Mouse (Mus musculus) embryonic facial prominence, embryonic 12.5 days (tissue): ENCODE results near the gene Dnajb3. TPM values are rescaled to one million over a fixed set of nuclear protein-coding genes. Genes with fewer than 3 reads are reported as not detected.
"Not testable (repeated sequence)": the region's sequence is repeated elsewhere in the genome, so short reads cannot be mapped to it uniquely, and the experiment has no call there.

Source experiments
- ATAC-seq: fragments of 200-750 bp; cut with Nextera tagmentation; 2 replicates; pipeline ENCODE4 v1.8.0; 2017; ENCODE audit not compliant: insufficient number of reproducible peaks, insufficient read depth, low FRiP score, low TSS enrichment
- H3K27ac ChIP-seq: fragments of 300-500 bp; sonication (generic); 2 replicates; pipeline ENCODE4 v1.5.1; 2016; ENCODE audit warnings: mild to moderate bottlenecking
- H3K27me3 ChIP-seq: fragments of 300-500 bp; sonication (generic); 2 replicates; pipeline ENCODE4 v1.6.1; 2016; ENCODE audit warnings: mild to moderate bottlenecking, moderate library complexity
- H3K36me3 ChIP-seq: fragments of 300-500 bp; sonication (generic); 2 replicates; pipeline ENCODE4 v1.6.1; 2016; ENCODE audit warnings: mild to moderate bottlenecking
- H3K4me1 ChIP-seq: fragments of 300-500 bp; sonication (generic); 2 replicates; pipeline ENCODE4 v1.6.1; 2016
- H3K4me2 ChIP-seq: fragments of 300-500 bp; sonication (generic); replicated peaks from 2 replicates; pipeline ENCODE4 v1.6.1; 2016; ENCODE audit warnings: mild to moderate bottlenecking, moderate library complexity
- H3K4me3 ChIP-seq: fragments of 300-500 bp; sonication (generic); 2 replicates; pipeline ENCODE4 v1.5.1; 2016; ENCODE audit warnings: mild to moderate bottlenecking
- H3K9ac ChIP-seq: fragments of 300-500 bp; sonication (generic); 2 replicates; pipeline ENCODE4 v1.6.1; 2016; ENCODE audit warnings: mild to moderate bottlenecking, moderate library complexity
- H3K9me3 ChIP-seq: fragments of 300-500 bp; sonication (generic); 2 replicates; pipeline ENCODE4 v1.6.1; 2016; ENCODE audit warnings: mild to moderate bottlenecking, moderate library complexity
- WGBS: fragments of 180-500 bp; shearing (Covaris S2); methylation state at CpG from one replicate; pipeline ENCODE4 v1.1.7; 2016; 5-methylcytosine and 5-hydroxymethylcytosine counted together
- polyA plus RNA-seq: library from polyadenylated mRNA; unstranded; fragments of >200 nt; fragmentation: Nextera tagmentation; extraction: Ambion mirVana; gene quantifications from 2 replicates; pipeline ENCODE4 v1.2.1, GENCODE M21; 2016

Dnajb3 gene
- polyA plus RNA-seq, 1 experiment from 2014 or later, result 16.1 TPM

DNA sequence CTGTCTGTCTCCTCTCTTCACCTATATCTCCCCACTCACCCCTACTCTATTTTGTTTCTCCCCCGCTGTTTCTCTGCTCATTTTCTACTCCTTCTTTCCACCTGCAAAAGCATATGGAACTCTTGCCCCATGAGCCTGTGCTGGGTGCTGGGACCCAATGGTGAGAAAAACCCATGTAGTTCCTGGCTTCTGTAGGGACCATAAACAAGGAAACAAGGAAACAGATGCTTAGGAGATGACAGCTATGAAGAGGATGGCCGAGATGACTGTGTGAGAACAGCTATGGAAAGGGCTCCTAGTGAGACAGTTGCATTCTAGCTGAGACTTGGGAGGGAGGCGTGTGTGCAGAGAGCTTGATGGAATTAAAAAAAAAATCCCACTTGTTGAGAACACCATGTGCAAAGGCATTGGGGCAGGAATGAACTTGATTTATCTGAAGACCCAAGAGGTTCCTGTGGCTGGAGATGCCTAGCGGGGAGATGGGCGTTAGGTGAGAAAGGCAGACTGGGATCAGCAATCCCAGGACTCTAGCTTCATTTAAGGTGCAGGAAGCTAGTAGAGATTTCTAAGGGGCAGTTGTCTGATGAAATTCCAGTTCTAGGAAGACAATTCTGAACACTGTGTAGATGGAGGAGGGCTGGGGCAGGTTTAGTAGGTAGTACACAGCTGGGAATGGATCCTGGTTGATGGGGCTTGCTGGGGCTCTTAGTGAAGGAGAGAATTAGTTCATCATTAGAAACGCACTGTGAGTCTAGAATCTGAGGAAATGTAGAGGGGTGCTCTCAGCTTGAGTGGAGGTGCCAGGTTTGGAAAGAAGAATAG is 25.6 kb upstream of the Dnajb3 start:
- 74% methylated on average over 6 of the region's 6 CpGs for WGBS
- Histone ChIP-seq H3K36me3 (no peaks in the 10 kb centered on the region), H3K9me3 (peaks cover 98% of the 10 kb centered on the region), H3K27me3 (no peaks in the 10 kb centered on the region), H3K4me2 (no peak overlapping the region), H3K4me3 (no peak overlapping the region), H3K4me1 (no peaks in the 10 kb centered on the region), H3K27ac (no peak overlapping the region), H3K9ac (no peak overlapping the region)
- ATAC-seq, result no peak

- WGBS, result 70% methylated on average over 7 of the region's 7 CpGs
- no peaks in the 10 kb centered on the region for H3K36me3 ChIP-seq
- peaks cover 98% of the 10 kb centered on the region for H3K9me3 ChIP-seq
Measured at GRCm38 (mm10) chr1:88230421-88230820, 24.8 kb upstream of the Dnajb3 start.

DNA sequence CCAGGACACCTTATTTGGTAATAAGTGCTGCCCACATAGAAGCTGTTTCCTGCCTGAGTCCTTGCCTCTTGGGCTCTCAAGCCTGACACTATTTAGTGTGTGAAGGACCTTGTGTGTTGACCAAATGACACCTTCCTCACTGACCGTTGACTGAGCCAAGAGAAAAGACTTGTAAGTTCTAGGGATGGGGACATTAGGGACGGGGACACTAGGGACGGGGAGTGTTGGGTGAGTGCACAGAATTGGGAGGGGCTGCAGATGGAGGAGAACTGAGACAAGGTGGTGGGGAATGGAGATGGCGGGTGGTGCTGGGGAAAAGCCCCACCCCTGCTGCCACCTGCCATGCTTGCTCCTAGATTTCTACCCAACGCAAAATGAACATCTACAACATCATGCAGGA is 24.4 kb upstream of the Dnajb3 start:
- Histone ChIP-seq H3K27ac (no peak overlapping the region), H3K4me2 (no peak overlapping the region), H3K9ac (no peak overlapping the region), H3K27me3 (no peaks in the 10 kb centered on the region), H3K4me1 (no peaks in the 10 kb centered on the region), H3K9me3 (peaks cover 96% of the 10 kb centered on the region), H3K4me3 (no peak overlapping the region), H3K36me3 (no peaks in the 10 kb centered on the region)
- no peak for ATAC-seq
- WGBS, result 86% methylated on average over 5 of the region's 5 CpGs

More at GRCm38 (mm10) chr1:88230421-88230820, 24.8 kb upstream of the Dnajb3 start:
- Histone ChIP-seq H3K27me3 (no peaks in the 10 kb centered on the region), H3K4me3 (no peak overlapping the region), H3K4me2 (no peak overlapping the region), H3K9ac (no peak overlapping the region), H3K27ac (no peak overlapping the region), H3K4me1 (no peaks in the 10 kb centered on the region)
- no peak for ATAC-seq

- H3K27ac ChIP-seq, result no peak overlapping the region
- no peak overlapping the region for H3K4me3 ChIP-seq
- H3K9ac ChIP-seq, result no peak overlapping the region
- H3K9me3 ChIP-seq, result peaks cover 92% of the 10 kb centered on the region
- no peaks in the 10 kb centered on the region for H3K4me1 ChIP-seq
- no peaks in the 10 kb centered on the region for H3K36me3 ChIP-seq
- ATAC-seq, result no peak
- no peak overlapping the region for H3K4me2 ChIP-seq
- no peaks in the 10 kb centered on the region for H3K27me3 ChIP-seq
- 77% methylated on average over 3 of the region's 3 CpGs for WGBS
Measured at GRCm38 (mm10) chr1:88229566-88229965, 24.0 kb upstream of the Dnajb3 start.

DNA sequence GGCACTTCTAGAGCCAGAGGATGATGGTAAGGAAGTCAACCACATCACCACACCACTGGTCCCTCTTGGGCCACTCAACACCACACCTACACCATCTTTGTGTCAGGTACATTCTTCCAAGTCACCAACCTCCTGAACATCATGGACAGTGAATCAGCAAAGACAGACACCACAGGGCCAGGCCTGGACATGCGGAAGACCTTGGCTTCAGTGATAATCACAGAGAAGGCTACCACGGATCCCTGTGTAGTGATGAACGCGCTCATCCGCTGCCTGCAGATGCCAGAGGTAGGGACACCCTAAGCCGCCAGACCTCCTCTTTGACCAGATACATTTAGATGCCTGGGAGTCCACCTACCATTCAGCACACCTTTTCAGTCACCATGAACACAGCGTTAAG is 22.5 kb upstream of the Dnajb3 start:
- H3K36me3 ChIP-seq, result no peaks in the 10 kb centered on the region
- 68% methylated on average over 7 of the region's 7 CpGs for WGBS
- no peak for ATAC-seq

DNA sequence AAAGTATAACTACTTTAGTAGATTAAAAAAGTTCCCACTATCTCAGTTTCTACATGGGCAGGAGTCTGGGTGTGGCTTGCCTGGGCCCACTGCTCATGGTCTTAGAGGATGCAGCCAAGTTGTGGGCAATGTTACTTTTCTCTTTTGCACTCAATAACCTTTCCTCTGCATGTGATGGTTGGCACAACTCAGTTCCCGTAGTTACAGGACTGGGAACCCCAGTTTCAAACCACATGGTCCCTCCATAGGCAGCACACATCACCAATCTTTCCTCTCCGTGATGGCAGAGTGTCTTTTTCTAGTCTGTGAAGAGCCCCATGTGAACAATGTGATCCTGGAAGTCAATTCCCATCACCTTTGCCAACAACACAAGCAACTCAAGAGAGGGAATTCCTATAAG is 21.9 kb upstream of the Dnajb3 start:
- no peak for ATAC-seq
- no peaks in the 10 kb centered on the region for H3K36me3 ChIP-seq
- H3K9ac ChIP-seq, result no peak overlapping the region
- no peaks in the 10 kb centered on the region for H3K4me1 ChIP-seq
- H3K27me3 ChIP-seq, result no peaks in the 10 kb centered on the region
- no peak overlapping the region for H3K4me3 ChIP-seq
- no peak overlapping the region for H3K27ac ChIP-seq
- H3K9me3 ChIP-seq, result peaks cover 71% of the 10 kb centered on the region
- WGBS, result 57% methylated on average over 2 of the region's 2 CpGs
- no peak overlapping the region for H3K4me2 ChIP-seq

More for the DNA sequence above, 22.5 kb upstream of the Dnajb3 start:
- H3K4me1 ChIP-seq, result no peaks in the 10 kb centered on the region
- H3K9me3 ChIP-seq, result peaks cover 77% of the 10 kb centered on the region
- H3K4me3 ChIP-seq, result no peak overlapping the region
- no peak overlapping the region for H3K27ac ChIP-seq
- no peak overlapping the region for H3K9ac ChIP-seq
- H3K27me3 ChIP-seq, result no peaks in the 10 kb centered on the region
- H3K4me2 ChIP-seq, result no peak overlapping the region

DNA sequence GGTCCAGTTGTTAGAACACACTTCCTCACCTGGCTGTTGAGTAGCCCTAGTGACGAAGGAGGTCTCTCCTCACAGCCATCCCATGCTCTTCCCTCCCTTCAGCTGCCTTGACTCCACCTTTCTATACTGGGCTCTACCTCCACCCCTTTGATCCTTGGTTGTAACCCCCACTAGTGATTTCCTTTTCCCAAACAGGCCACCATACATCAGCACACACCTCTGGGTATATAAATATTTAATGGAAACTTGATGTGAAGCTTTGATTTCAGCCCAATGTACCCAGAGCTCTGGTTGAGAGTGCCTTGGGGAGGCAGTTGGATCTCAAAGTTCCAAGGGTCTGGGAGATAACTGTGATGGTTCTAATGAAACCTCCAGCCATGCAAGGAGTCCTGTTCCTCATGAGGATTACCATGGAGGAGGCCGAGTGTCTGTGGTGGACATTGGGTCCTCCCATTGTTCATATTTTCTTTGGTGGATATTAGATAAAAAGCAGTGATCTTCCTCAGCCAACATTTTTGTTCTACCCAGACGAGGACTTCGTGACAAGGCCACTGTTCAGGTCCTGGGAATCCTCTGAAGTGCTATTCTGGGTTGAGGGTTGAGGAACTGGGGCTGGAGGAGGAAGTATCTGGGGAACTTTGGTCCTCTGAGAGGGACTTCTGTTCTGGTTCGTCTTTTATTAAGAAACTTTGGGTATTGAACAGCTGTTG is 21.2 kb upstream of the Dnajb3 start, which contains the start of gene Mroh2a:
Mroh2a (plus strand) TSS at position 317 of the 710 bp plus-strand sequence.
- Histone ChIP-seq H3K9ac (no peak within 1 kb of the TSS), H3K9me3 (peaks cover 64% of the 10 kb centered on the region), H3K4me1 (no peaks in the 10 kb centered on the region), H3K27me3 (no peaks in the 10 kb centered on the region), H3K27ac (no peak within 1 kb of the TSS), H3K4me2 (no peak within 1 kb of the TSS), H3K4me3 (no peak within 1 kb of the TSS), H3K36me3 (no peaks in the 10 kb centered on the region)
- 54% methylated on average over 5 of the region's 5 CpGs for WGBS
- ATAC-seq, result no peak

GRCm38 (mm10) chr1:88225741-88226140 is 20.2 kb upstream of the Dnajb3 start:
- H3K4me3 ChIP-seq, result no peak overlapping the region
- no peak for ATAC-seq
- H3K9me3 ChIP-seq, result peaks cover 53% of the 10 kb centered on the region
- no peak overlapping the region for H3K9ac ChIP-seq
- no peaks in the 10 kb centered on the region for H3K36me3 ChIP-seq
- no peaks in the 10 kb centered on the region for H3K27me3 ChIP-seq
- no peak overlapping the region for H3K27ac ChIP-seq
- H3K4me1 ChIP-seq, result no peaks in the 10 kb centered on the region
- no peak overlapping the region for H3K4me2 ChIP-seq

DNA sequence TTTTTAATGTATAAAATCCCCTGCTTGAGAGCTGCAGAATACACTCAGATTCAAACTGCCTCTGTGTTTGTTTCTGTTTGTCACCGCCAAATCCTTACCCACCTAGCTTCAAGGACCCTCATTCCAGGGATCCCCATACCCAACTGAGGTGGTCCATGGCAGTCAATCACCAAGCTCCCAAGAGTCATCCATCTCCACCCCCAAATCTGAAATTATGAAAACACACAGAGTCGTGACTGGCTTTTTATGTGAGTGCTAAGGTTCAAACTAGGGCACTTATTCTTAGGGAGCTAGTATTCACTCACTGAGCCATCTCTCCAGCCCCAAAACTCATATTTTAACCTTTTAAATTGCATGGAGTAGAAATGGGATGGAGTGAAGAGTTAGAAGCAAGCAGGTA is 19.7 kb upstream of the Dnajb3 start:
- not testable (repeated sequence) for H3K4me2 ChIP-seq, H3K27ac ChIP-seq, ATAC-seq, H3K9ac ChIP-seq, H3K36me3 ChIP-seq, H3K4me1 ChIP-seq, H3K27me3 ChIP-seq, H3K4me3 ChIP-seq
- H3K9me3 ChIP-seq, result peaks cover 49% of the 10 kb centered on the region
- WGBS, result 36% methylated on average over 2 of the region's 2 CpGs

DNA sequence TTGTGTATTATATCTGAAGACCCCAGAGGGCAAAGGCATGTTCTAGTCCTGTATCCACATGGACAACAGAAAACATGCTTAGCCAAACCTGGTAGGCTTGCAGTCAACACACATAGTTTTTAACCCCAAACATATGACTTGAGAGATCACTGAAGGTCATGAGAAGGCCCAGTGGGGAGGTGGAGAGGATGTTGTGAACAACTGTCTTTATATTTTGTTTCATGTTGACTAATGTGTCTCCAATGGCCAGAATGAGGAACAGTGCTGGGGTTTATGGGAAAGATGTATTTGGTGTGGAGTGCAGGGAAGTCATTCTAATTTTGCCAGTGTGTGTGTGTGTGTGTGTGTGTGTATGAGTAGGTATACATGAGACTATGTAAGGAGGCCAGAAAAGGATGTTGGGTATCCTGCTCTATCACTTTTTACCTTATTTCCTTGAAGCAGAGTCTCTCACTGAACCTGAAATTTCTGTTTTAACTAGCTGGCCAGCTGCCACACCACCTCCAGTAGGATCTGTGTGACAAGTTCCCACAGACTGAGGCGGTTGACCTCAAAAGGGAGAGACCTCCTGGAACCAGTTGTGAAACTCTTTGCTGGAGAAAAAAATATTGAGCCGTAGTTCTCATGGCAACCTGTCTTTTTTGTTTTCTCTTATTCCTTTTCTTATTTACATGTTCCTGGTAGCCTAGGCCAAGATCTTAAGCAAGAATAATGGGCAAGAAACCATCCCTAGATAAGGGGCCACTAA is 18.6 kb upstream of the Dnajb3 start:
- no peak for ATAC-seq
- H3K4me2 ChIP-seq, result no peak overlapping the region
- no peaks in the 10 kb centered on the region for H3K36me3 ChIP-seq
- H3K4me3 ChIP-seq, result no peak overlapping the region
- 72% methylated on average over 2 of the region's 2 CpGs for WGBS
- no peaks in the 10 kb centered on the region for H3K4me1 ChIP-seq
- no peak overlapping the region for H3K27ac ChIP-seq
- H3K27me3 ChIP-seq, result no peaks in the 10 kb centered on the region
- H3K9ac ChIP-seq, result no peak overlapping the region
- H3K9me3 ChIP-seq, result peaks cover 38% of the 10 kb centered on the region

GRCm38 (mm10) chr1:88223591-88223990 is 18.0 kb upstream of the Dnajb3 start:
- Histone ChIP-seq H3K9ac (no peak overlapping the region), H3K4me1 (no peaks in the 10 kb centered on the region), H3K36me3 (no peaks in the 10 kb centered on the region), H3K4me3 (no peak overlapping the region), H3K27me3 (no peaks in the 10 kb centered on the region), H3K27ac (no peak overlapping the region), H3K4me2 (no peak overlapping the region), H3K9me3 (peaks cover 32% of the 10 kb centered on the region)
- ATAC-seq, result no peak
- WGBS, result 52% methylated on average over 1 of the region's 1 CpGs
